Mouse (Mus musculus) cerebellum, postnatal 25 days (tissue): ENCODE results near the gene Cmklr1.

Experiments
- DNase-seq, 2 experiments: peaks; one replicate each; pipeline ENCODE4 v3.0.0; 2021; ENCODE audit warnings: mixed read lengths in 2 of 2

Gene Cmklr1

GRCm38 (mm10) chr5:113584439-113584838 is 65.8 kb downstream of the Cmklr1 start:
- DNase-seq: peak in 1 of 2 experiments; percentile 17

GRCm38 (mm10) chr5:113583424-113584162 is 66.6 kb downstream of the Cmklr1 start:
- peak in 1 of 2 experiments; percentile 25 for DNase-seq

GRCm38 (mm10) chr5:113580801-113581200 is 69.4 kb downstream of the Cmklr1 start:
- no peak for DNase-seq

- peak; percentile 61 to 67 for DNase-seq
Measured at GRCm38 (mm10) chr5:113580248-113580647, 70.0 kb downstream of the Cmklr1 start.

- DNase-seq: peak in 1 of 2 experiments; percentile 38
Measured at GRCm38 (mm10) chr5:113579128-113579527, 71.1 kb downstream of the Cmklr1 start.

GRCm38 (mm10) chr5:113578428-113578827 is 71.8 kb downstream of the Cmklr1 start:
- peak in 1 of 2 experiments; percentile 25 for DNase-seq

GRCm38 (mm10) chr5:113577555-113577954 is 72.7 kb downstream of the Cmklr1 start:
- peak; percentile 57 to 66 for DNase-seq

DNA sequence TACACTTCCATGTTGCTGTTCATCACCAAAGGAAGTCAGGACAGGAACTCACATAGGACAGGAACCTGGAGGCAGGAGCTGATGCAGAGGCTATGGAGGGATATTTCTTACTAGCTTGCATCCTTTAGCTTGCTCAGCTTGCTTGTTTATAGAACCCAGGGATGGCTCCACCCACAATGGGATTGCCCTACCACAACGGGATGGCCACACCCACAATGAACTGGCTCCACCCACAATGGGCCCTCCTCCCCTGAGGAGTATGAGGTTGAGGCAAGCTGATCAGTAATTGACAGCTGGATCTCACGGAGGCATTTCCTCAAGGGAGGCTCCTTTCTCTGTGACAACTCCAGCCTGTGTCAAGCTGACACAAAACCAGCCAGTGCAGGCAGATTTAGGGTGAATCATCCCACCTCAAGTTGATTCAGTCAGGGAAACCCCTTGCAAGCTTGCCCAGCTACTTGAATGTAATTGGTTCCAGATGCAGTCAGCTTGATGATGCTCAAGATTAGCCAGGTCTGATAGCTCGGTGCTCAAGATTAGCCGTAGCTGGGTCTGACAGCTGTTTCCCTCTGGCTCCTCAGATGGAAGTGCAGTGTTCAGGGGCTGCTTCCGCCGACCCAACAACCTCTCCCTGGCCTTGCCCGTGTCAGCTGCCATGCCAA is 80.0 kb downstream of the Cmklr1 start:
- no peak for DNase-seq

GRCm38 (mm10) chr5:113565858-113566257 is 84.4 kb downstream of the Cmklr1 start:
- DNase-seq: peak in 1 of 2 experiments; percentile 68

DNA sequence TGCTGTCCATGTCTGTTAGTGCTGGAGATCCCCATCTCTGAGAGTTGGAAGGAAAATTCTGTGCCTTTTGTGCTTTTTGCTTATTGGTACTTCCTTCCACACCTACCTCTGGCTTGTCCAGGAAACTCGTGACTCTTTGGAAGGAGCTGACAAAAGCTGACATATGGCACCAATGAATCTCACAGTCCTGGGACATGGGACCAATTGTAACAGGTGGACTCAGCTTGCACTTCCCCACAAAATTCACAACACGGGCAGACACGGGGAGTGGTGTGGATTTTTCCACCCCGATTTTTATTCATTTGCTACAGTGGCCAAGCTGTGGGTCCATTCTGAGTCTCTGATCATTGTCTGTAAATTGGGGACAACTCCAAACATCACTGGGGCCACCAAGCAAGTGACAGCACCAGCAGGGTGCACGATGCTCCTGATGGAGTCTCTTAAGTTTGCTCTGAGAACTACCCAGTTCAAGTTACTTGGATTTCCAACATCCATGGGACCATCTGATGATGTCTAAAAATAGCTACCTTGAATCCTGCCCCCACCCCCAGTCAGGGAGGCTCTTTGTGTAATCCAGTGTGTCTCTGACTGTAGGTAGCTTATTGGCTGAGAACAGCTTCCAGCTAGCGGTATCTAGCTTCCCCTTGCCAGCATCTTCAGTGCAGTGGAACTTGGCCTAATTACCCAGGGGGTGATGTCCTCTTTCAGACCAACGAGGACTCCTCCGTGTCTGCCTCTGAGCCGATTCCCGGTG is 84.9 kb downstream of the Cmklr1 start:
- peak; percentile 76 to 78 for DNase-seq

GRCm38 (mm10) chr5:113564463-113564862 is 85.8 kb downstream of the Cmklr1 start:
- DNase-seq: no peak
